Mouse (Mus musculus) brown adipose tissue, adult 24 weeks (tissue): ENCODE data around the gene Knop1. TPM values are rescaled to one million over a fixed set of nuclear protein-coding genes. Genes with fewer than 3 reads are reported as not detected.

ENCODE experiments used
- H3K27ac ChIP-seq: fragments of 200-500 bp; replicated peaks from 2 replicates; pipeline ENCODE4 v1.5.1; 2012; ENCODE audit warnings: low read depth, mild to moderate bottlenecking, low read length
- H3K4me1 ChIP-seq: fragments of 200-500 bp; 2 replicates; pipeline ENCODE4 v1.6.1; 2012; ENCODE audit warnings: low read length, mixed read lengths; ENCODE audit not compliant: control insufficient read depth, insufficient read depth, insufficient read length
- H3K4me3 ChIP-seq: fragments of 200-500 bp; 2 replicates; pipeline ENCODE4 v1.5.1; 2012; ENCODE audit warnings: low read depth, mild to moderate bottlenecking, low read length, moderate library complexity; ENCODE audit not compliant: insufficient read depth
- polyA plus RNA-seq: library from polyadenylated mRNA; stranded (reverse); fragments of >200 nt; gene quantifications from 2 replicates; pipeline ENCODE4 v1.2.4, GENCODE M21; 2012; ENCODE audit not compliant: missing spikeins, insufficient read depth, insufficient read length

Knop1 gene
- 21.2 TPM in 2 replicates for polyA plus RNA-seq

DNA sequence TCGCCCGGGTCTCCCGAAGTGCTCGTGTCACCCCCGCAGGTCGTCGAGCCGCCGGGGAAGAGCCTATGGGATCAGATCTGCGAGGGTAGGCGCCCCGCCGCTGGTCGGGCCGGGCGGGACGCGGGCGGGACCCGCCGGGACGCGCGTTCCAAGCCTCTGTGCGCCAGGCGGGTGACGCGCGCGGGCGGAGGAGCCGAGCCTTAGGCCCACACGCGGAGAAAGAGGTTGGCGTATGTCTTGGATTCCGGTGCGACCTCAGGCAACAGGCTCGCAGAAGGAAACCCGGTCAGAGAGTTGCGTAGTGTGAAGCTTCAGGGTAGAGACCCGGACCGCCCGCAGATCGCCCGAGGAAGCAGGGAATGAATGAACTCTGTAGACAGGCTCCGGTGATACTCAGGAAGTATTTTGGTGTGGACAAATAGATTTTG, at the start of gene Knop1:
Gene Knop1 (minus strand): TSS at position 378 of the 428 bp plus-strand sequence.
- Histone ChIP-seq H3K4me1 (peaks cover 20% of the 10 kb centered on the region; the same call in 1 of the 2 replicates), H3K27ac (peak within 1 kb of the TSS; percentile 40; the same call in 1 of the 2 replicates), H3K4me3 (peak within 1 kb of the TSS; percentile 79)

DNA sequence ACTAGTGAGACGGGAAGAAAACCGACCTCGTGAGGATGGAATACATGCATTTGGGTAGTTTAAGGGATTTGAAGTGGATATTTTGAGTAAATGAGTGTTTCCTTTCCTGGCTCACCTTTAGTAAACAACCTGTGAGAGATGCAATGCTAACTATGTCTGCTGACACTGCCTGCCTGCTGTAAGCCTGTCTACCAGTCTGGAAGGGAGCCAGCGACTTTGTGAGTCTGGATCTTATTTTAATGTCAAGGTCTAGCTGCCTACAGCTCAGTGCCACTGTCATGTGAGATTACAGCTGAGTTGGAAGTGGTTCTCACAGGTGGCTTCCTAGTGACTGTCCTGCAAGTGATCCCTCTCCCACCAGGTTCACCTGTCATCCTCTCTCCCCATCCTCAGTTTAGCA, 48.5 kb upstream of the Knop1 start:
- Histone ChIP-seq H3K4me3 (no peak overlapping the region), H3K27ac (no peak overlapping the region), H3K4me1 (no peaks in the 10 kb centered on the region)

- no peaks in the 10 kb centered on the region for H3K4me1 ChIP-seq
- H3K27ac ChIP-seq = no peak overlapping the region
- no peak overlapping the region for H3K4me3 ChIP-seq
These were observed 47.8 kb upstream of the Knop1 start for GRCm38 (mm10) chr7:118903879-118904278.

DNA sequence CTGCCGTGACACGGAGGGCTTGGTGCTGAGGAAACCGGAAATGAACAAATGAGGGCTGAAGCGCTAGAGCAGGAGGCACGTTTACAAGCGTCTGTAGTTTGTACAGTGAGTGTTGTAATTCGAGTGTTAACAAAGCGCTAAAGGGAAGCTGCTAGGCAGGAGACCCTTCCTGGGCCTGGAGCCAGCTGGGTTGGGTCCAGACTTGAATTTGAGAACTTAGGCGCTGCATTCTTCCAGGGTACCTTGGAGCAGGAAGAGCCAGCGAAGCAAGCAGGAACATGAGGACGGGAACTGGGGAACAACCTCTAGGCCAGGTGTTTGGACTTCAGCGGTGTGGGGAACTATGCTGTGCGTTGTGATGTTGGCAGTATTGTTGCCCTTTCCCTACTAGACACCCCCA, 46.9 kb upstream of the Knop1 start:
- H3K4me3 ChIP-seq = 0 out of 2 replicates have a peak overlapping the region, but pooled peaks have one; percentile 5
- no peaks in the 10 kb centered on the region for H3K4me1 ChIP-seq
- H3K27ac ChIP-seq = no peak overlapping the region

- Histone ChIP-seq H3K4me3 (no peak overlapping the region), H3K27ac (no peak overlapping the region), H3K4me1 (no peaks in the 10 kb centered on the region)
These were observed 44.0 kb upstream of the Knop1 start for GRCm38 (mm10) chr7:118900090-118900489.

DNA sequence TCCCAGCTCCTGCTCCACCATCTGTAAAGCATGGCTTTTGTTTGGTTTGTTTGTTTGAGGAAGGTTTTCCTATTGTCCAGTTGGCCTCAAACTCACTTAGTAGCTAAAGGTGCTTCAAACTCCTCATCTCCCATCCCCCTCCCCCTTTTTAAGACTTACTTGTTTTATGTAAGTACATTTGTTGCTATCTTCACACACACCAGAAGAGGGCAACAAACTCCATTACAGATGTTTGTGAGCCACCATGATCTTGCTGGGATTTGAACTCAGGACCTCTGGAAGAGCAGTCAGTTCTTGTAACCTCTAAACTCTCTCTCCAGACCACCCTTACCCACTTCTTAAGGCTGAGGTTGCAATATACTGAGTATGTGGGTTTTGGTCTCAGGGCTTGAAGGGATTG, 42.0 kb upstream of the Knop1 start:
- Histone ChIP-seq H3K4me3 (no peak overlapping the region), H3K4me1 (no peaks in the 10 kb centered on the region), H3K27ac (no peak overlapping the region)

DNA sequence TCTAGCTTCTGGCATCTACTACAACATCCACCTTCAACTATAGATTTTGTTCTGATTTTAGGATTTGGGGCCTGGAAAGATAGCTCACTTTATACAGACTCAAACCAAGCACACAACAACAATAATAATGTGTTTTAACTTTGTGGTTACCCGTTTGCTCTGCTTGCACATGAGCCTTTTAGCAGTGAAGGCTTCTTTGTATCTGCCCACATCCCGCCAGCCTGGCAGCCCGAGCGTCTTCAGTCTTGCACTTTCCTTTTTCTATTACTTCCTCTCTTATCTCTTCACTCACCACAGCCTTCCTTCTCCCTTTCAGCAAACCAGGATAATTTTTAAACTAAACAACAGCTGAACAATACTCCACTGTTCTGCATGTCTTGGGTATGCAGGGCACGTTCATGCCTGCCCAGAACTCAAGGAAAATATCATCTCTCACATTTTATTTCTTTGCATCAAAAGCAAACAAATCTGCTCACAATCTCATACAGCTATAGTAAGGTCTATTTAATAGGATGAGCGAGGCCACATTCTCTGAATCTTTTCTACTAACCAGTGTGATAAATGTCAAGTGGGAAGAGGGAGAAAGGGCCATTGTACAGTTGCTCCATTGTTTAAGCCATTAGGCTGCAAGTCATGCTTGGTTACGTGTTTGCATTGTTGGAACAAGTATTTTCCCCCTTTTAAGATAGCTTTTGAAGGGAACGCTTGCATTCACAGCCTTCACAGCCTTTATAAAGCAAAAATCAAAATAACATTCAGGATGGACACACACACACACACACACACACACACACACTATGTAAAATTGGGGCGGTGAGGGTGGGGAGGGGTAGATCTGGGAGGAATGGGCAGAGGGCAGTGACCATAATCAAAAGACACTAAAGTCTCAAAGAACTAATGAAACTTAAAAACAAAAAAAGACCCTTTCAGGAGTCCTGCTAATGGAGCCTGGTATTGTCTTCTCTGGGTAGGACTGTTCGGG, 39.7 kb upstream of the Knop1 start:
- Histone ChIP-seq H3K4me1 (no peaks in the 10 kb centered on the region), H3K27ac (no peak overlapping the region), H3K4me3 (no peak overlapping the region)

DNA sequence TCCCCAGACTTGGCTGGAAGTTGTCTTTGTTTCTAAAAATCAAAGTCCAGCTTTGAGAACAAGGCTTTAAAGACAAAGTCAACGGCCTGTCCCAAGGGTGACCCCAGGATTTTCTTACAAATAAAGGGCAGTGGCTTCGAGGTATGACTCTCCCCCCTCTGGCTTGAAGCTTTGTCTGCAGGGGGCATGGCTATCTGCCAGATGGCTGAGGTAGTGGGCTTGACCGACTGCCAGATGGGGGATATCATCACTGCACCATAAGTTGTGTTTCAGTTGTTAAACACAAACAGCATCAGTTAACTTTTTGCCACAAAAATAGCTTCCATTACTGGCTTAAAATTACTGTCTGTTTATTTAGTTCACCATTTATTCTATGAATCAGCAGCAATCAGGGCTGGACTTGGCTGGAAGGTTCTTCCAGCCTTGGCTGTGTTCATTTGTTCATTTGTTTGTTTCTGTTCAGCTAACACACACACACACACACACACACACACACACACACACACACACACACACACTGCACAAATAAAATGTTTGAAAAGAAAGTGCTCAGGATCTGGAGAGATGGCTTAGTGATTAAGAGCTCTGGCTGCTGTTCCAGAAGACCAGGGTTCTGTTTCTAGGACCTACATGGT, 33.1 kb upstream of the Knop1 start:
- Histone ChIP-seq H3K4me1 (no peaks in the 10 kb centered on the region), H3K4me3 (no peak overlapping the region), H3K27ac (no peak overlapping the region; the same call in 1 of the 2 replicates)

DNA sequence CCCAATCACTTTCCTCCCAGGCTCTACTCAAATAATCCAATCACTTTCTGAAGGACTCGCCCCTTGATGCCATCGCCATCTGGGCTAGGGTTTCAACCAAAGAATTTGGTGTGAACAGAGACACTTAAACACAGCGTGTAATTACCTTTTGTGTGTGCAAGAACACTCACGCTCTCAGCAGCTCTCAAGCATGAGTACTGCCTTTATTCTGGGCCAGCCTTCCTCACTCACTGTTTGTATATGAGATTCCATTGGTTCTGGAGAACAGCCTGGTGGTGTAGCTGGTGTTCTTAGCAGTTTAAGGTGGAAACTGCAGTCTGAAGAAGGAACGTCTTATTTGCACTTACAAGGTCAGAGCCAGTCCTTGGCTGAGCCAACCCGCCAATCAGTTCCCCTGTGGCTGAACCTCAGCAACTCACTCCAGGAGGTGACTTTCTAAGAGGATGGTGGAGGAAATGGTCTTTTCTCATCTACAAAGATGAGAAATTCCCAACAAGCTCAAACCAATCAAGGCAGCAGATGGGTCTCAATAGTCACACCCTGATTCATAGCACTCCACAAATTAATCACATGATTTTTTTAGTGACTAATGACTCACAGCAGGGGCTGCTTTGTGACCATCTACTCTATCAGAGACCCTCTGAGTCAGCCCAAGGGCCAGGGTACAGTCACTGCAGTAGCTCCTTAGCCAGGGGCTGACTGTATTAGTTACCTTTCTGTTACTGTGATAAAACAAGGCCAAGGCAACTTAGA, 31.4 kb upstream of the Knop1 start:
- no peak overlapping the region for H3K27ac ChIP-seq
- H3K4me3 ChIP-seq = no peak overlapping the region
- no peaks in the 10 kb centered on the region for H3K4me1 ChIP-seq

- Histone ChIP-seq H3K4me1 (no peaks in the 10 kb centered on the region), H3K27ac (no peak overlapping the region), H3K4me3 (no peak overlapping the region)
These were observed 28.9 kb upstream of the Knop1 start for GRCm38 (mm10) chr7:118884969-118885368.

DNA sequence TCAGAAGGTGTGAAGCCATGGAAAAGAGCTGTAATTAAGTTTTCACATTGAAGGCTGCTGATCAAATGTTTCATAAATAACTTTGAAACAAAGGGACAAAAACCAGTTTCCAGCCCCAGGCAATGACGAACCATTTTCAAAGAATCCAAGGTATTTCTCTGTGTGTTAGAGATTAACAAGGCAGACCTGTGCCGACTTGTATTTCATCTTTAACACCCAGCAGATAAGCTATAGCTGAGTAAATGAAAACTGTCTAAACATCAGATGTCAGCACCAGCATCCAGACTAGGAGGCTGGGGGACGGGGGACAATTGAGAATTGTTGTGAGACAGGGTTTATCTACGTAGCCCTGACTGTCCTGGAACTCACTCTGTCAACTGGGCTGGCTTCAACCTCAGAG, 27.9 kb upstream of the Knop1 start:
- H3K4me3 ChIP-seq = no peak overlapping the region
- no peaks in the 10 kb centered on the region for H3K4me1 ChIP-seq
- no peak overlapping the region for H3K27ac ChIP-seq

- Histone ChIP-seq H3K27ac (no peak overlapping the region), H3K4me1 (no peaks in the 10 kb centered on the region), H3K4me3 (no peak overlapping the region)
These were observed 23.5 kb upstream of the Knop1 start for GRCm38 (mm10) chr7:118879466-118880029.

GRCm38 (mm10) chr7:118865362-118865761, 9.3 kb upstream of the Knop1 start:
- Histone ChIP-seq H3K4me1 (no peaks in the 10 kb centered on the region; the same call in 1 of the 2 replicates), H3K4me3 (no peak overlapping the region), H3K27ac (no peak overlapping the region)

DNA sequence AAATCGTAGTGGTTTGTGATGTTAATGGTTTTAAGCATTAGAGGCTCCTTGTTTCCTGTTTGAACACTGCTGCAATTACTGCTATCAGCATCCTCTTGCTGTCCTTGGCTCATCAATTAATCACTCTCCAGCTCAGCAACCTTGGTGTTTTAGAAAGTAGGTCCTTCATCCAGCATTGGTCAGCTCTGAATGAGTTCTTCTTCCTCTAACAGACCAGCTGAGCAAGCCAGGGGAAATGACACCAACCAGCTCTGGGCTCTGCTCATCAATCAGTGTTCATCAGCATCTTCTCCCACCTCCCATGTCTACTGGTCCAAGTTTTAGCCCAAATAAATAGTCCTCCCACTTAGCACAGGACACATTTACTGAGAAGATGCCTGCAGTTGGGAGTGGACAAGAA, 2.6 kb upstream of the Knop1 start:
- peaks cover 11% of the 10 kb centered on the region; the same call in 1 of the 2 replicates for H3K4me1 ChIP-seq
- H3K27ac ChIP-seq = no peak overlapping the region
- H3K4me3 ChIP-seq = no peak overlapping the region
